Mouse (Mus musculus) natural killer cell, adult 2 months (primary cell): ENCODE results near the gene Castor2.

ENCODE experiments used
- DNase-seq, 2 experiments: peaks; one replicate each; pipeline ENCODE4 v3.0.0; 2022; ENCODE audit warnings: low spot score in 2 of 2

Castor2 gene

DNA sequence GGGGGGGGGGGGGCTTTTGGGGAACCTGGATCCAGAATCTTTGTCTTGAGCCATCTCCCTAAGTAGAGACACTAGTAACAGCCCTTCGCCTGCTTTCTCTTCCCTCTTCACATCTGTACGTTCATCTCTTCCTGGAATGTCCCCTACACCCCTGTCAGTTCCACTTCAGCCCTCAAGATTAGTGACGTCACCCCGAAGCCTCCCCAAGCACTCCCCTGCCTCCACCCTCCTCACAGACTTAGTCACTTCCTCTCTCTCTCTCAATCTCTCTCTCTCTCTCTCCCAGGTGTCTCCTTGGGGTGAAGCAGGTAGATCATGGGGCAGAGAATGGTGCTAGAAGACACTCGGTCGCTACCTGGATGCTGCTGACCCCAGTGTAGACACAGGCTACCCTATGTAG, 3.2 kb downstream of the Castor2 start:
- DNase-seq = peak in 1 of 2 experiments; percentile 27

DNA sequence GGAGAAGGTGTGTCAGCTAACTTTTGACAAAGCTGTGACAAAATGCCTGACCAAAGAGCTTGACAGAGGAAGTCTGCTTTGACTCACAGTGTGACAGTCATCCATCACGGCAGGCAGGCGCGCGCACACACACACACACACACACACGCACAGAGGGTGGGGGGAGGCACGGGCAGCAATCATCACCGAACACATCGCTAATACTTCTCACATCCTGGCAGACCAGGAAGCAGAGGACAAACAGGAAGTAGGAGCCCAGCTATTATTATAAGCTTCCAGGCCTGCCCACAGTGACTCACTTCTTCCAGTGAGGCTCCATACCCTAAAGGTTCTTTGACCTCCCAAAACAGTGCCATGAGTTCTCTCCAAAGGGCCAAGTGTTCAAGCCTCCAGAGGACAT, 6.3 kb downstream of the Castor2 start:
- DNase-seq = no peak

DNA sequence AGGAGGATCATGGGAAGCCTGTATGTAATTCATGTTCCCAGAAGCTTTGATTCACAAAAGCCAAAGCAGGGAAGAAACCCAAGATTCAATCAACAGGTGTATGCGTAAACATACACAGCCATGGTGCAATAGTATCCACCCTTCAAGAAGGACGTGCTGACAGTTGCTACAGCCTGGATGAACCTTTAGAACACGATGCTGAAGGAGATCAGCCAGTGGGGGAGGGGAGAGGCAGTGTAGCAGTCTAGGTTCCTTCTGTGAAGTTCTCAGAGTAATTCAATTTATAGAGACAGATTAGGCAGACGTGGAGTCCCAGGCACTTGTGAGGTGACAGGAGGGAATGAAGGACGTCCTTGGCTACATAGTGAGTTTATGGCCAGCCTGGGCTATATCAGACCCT, 15.5 kb downstream of the Castor2 start:
- DNase-seq = no peak

DNA sequence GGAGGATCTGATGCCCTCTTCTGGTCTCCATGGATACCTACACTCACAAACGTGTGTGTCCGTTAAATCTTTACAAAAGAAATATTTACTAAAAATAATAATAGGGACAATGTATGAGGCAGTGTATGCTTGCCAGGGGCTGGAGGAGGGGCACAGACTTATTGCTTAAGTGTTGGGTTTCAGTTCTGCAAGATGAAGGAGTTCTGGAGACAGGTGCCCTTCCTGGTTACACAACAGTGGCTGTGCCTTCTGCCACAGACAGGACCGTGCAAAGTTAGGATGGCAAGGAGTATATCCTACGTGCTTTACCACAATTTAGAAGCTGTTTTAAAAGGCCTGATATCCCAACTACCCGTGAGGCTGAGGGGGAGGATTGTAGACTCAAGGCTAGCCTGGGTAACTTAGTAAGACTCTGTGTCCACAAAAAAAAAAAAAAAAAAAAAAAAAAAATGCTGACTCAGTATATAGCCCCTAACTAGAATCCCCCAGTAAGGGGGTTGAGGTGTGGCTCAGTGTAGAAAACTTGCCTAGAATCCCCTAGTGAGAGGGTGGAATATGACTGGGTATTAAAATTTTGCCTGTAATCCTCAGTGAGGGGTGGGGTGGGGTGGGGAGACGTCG, 16.2 kb downstream of the Castor2 start:
- DNase-seq = no peak

DNA sequence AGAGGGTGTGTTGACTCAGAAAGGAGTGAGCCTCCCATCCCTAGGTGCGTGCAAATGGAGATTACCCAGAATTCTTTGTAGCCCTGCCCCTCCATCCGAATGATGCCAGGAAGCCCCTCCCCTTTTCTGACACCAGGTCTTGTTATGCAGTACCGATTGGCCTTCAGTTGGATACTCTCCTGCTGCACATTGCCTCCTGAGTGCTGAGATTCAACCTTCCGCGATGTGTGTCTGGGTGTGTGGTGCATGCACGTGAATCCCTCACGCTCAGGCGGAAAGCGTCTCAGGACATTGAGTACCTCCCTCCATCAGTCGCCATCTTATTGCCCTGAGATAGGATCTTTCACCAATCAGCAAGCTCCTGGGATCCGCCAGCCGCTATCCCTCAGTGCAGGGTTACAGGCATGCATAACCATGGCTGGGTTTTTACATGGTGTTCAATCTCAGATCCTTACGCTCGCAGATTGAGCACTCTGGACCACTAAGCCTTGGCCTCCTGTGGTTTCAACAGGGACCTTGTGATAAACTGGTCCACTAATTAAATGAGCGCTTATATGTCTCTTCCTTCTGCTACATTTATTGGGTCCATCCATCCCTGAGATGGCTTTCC, 19.4 kb downstream of the Castor2 start:
- no peak for DNase-seq

DNA sequence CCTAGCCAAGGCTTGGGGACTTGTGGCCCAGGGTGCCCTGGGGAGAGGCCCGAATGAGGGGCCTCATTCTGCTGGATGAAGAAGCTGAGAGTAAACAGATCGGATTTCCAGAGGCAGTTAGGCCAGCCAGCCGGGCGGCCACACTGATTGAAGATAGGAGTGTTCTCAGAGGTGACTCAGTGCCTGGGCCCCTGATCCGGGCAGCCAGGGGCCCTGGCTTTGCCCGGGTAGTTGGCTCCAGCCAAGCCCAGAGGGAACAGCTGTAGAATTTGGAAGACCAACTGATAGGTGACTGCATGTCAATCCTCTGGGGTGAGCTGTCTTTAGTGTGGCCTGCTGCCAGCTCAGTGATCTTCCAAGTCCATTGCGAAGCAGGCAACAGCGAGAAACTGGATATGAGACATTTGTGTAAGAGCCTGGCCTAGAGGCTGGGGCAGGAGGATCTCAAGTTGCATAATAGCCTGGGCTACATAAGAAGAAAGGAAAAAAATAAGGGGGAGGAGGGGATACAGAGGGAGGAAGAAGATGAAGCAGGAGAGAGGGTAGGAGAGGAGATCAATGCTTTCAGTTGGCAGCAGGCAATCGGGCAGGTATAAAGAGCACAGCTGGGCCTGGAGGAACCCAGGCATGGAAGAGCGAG, 20.1 kb downstream of the Castor2 start:
- no peak for DNase-seq

DNA sequence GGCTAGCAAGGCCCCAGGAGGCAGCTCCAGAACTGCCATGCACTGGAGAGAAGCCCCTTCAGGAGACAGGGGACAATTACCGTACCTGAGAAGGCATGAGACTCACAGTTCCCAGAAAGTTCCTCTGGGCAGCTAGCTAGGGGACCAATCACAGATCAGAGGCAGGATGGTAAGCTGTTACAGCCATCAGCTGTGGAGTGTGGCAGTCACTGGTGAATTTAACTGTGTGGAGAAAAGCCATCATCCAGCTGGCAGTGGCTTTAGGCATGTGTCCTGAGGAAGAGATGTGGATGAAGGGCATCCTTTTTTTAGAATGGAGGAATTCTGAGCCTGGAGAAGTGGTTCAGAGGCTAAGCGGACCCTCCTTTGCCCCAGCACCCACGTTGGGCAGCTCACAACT, 20.6 kb downstream of the Castor2 start:
- DNase-seq = no peak

DNA sequence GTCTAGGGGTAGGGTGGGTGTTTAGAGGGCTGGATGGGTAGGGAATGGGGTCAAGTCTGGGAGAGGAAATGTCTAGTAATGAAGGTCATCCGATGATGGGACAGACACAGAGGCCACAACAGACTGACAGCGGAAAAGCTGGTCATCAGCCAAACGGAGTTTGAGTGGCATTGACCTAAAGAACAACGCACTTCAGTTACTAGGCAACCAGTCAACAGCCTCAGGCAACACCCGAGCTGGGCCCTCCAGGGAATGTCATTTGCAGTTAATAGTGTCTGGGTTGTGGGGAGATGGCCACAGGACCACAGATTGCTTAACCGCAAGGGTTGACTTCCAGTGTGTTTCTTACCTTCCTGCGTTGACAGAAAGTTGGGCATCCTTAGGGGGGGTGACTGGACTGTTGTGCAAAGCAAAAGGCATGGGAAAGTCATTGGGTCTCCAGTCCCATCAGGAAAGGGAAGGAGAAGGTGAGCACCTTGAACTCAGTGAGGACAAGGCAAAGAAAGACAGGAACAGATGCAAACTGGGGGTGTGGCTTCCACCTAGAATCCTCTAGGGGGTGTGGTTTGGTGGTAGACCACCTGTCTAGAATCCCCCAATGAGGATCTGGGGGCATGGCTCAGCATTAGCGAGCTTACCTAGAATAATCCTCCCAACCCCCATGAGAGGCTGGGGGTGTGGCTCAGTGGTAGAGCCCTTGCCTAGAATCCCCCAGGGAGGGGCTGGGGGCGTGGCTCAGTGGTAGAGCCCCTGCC, 21.8 kb downstream of the Castor2 start:
- no peak for DNase-seq

DNA sequence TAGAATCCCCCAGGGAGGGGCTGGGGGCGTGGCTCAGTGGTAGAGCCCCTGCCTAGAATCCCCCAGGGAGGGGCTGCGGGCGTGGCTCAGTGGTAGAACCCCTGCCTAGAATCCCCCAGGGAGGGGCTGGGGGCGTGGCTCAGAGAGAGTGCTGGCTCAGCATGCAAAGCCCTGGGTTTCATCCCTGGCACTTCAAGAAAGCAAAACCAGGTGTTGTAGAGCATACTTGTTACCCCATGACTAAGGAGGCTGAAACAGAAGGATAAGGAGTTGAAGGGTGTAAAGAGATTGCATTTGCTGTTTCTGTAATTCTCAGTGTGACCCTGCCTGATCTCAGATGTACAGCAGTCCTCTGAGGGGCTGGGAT, 22.4 kb downstream of the Castor2 start:
- no peak for DNase-seq

DNA sequence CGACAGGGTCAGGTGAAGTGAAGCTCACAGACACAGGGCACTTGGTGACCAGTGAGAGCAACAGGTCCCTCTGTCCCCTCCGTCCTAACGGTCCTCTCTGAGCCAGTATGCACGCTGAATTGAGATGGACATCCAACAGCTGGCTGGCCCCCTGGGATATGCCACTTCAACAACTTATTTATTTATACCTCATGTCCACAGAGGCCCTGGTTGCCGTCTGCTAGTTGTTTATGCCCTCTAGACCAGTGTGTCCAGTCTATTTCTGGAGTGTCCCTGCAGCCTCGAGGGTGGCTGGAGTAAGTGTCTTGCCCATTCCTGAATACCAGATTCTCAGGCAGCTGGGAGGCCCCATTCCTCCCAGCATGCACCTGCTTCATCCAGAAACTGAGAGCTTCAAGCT, 24.3 kb downstream of the Castor2 start:
- DNase-seq = no peak

DNA sequence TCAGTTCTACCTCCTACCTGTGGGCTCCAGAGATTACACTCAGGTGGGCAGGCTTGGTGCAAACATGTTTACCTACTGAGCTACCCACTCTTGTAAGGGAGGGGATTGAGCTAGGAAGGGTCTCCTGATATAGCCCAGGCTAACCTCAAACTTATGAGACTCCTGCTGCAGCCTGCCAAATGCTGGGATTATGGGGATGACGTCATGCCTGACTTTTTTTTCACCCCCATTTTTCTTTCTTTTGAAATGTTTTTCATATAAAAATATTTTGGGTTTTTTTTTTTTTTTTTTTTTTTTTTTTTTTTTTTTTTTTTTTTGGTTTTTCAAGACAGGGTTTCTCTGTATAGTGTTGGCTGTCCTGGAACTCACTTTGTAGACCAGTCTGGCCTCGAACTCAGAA, 26.7 kb downstream of the Castor2 start:
- no peak for DNase-seq

DNA sequence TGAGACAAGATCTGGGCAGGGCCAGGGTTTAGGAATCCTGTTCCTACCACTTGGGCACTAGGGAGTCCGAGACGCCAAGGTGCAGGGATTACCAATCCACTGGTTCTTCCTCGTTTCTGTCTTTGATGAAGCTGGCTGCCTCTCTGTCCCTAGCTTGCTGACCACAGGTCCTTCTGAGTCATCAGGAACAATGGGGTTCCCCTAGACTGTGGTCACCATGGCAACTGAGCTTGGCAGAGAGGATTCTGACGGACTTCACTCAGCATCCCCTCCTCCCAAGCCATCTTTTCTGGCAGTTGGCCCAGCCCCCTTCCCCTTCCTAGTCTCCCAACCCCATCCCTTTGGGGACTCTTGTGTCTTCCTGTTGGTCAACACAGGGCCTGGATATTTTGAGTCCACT, 32.1 kb downstream of the Castor2 start:
- no peak for DNase-seq

DNA sequence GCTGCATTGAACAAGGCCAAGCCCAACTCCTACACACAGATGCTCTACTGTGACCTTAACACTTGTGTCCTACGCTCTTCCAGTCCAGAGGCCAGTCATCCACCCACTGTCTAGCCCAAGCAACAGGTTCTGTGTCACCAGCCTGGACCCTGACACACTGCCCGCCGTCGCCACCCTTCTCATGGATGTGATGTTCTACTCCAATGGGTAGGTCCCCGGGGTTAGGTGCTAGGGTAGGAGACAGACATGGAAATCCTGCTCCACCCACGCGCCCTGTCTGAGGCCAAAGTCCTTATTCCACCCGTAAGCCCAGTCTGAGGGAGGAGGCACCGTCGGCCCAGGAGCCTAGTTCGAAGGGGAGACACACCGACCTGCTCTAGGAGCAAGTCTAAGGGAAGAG, 36.5 kb downstream of the Castor2 start:
- DNase-seq = no peak

DNA sequence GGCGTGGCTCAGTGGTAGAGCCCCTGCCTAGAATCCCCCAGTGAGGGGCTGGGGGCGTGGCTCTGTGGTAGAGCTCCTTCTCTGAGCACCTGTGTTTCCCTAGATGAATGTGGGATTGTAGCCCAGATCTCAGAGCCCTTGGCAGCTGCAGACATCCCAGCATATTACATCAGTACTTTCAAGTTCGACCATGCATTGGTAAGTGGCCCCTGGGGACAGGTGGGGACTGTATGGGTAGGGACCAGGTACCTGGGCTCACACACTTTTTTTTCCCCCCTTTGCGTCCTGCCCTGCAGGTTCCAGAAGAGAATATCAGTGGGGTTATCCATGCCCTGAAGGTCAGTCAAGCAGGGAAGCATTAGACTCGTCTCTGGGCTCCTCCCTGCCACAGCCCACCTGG, 38.4 kb downstream of the Castor2 start:
- no peak for DNase-seq

DNA sequence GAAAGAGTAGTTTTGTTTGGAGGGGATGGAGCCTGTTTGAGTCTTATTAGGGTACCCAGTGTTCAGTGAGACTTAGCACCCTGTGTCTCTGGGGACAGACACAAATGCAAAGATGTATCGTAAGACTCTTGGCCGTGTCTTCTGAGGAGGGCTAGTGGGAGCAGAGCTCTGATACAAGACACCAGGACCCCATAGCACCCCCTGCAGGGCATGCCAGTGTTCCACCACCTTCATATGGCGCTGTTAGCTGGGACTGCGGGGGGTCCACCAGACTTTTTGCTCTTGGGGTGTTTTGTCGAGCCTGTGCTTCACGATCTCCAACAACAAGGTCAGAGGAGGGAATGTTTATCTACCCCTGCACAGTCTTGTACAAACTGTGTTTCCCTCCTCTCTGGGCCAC, 39.9 kb downstream of the Castor2 start:
- DNase-seq = no peak

DNA sequence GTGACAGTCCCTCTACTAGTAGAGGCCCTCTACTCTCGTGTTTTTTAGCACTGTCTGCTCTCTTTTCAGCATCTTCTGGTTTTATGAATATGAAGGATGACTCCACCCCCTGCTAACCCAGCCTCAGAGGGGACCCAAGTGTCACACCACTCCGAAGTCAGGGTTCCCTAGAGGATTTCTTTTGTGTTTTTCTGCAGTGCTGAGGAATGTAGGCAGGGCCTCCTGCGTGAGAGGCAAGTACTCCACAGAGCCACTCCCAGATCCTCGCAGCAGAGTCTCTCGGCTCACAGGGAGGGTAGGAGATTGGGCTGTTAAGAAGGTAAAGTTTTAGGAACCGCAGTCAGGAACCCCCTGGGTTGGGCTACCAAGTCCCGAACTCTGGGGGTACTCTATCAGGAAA, 41.7 kb downstream of the Castor2 start:
- no peak for DNase-seq

DNA sequence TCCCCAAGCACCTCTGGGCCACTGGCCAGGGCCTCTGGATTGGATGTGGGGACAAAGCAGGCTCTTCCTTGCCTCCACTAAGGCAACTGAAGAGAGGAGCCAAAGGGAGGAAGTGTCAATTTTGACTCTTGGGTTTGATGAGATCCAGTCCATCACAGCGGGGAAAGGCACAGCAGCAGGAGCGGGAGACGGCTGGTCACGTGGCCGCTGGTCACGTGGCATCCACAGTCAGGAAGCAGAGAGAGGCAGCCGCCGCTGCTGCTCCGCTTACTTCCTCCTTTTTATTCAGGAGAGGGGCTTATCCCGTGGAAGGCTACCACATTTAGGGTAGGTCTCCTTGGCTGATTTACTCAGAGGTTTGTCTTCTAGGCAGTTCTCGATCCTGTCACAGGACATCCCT, 42.9 kb downstream of the Castor2 start:
- DNase-seq = no peak

DNA sequence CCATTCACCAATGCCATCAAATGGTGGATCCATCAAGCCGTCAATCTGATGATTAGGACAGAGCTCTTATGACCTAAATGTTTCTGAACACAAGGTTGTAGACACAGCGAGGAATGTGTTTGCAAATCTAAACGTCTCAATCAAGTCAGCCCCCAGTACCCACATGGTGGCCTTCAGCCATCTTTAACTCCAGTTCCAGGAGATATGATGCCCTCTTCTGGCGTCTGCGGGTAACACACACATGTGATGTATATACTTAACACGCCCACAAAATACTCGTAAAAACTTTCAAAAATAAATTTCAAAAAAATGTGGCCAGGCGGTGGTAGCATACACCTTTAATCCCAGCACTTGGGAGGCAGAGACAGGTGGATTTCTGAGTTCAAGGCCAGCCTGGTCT, 45.5 kb downstream of the Castor2 start:
- DNase-seq = no peak

DNA sequence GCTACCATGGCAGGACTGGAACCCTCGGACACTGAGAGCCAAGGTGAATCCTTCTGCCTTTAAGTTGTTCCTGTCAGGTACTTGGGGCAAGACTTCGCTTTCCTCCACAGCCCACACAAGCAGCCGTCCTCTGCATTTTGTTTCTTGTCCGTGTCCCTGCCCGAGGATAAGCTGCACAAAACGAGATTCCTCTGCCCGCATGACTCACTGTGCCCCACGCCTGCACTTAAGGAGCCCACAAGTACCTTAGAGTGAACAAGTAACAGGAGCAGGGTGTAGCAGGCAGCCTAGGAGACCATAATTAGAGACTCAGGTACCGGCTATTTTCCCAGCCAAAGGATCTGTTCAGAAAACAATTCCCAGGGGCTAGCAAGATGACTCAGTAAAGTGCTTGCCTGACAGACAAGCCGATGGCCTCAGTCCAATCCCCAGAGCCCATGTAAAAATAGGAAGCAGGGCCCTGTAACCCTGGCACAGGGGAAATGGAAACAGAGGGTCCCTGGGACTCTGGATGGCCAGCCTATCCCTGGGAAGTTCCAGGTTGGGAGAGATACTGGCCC, 47.8 kb downstream of the Castor2 start:
- no peak for DNase-seq

DNA sequence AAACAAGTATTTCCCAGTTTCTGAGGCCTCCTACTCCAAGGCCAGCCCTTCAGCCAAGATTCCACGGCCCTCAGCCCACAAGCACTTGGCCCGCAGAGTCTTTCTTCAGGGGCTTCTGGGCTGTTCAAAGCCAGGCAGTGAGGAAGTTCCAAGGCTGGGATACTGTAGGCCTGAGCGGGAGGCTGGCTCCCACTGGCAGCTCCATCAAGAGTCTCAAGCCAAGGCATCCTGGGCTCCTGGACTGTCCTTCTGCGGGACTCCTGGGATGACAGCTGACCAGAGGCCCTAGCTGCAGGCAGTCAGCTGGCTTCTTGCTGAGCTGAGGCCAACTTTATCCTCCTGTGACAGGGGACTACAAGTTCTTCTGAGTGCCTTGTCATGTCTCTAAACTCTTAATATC, 48.6 kb downstream of the Castor2 start:
- DNase-seq = no peak

DNA sequence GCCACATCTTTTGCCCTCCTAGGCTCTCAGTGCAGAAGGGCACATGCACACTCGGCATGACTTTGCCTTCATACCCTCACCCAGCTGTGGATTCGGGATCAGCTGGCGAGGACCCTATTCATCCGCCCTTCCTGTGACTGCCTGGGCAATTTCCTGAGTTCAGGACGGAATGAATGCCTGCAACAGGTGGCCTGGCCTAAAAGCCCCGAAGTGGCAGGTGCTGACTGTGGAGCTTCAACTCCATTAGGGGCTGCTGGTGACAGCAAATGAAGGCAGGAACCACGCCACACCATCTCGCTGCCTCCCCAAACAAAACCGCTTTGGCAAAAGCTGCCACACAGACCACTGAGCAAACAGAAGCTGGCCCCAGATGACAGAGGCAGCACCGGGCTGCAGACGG, 52.4 kb downstream of the Castor2 start:
- no peak for DNase-seq

DNA sequence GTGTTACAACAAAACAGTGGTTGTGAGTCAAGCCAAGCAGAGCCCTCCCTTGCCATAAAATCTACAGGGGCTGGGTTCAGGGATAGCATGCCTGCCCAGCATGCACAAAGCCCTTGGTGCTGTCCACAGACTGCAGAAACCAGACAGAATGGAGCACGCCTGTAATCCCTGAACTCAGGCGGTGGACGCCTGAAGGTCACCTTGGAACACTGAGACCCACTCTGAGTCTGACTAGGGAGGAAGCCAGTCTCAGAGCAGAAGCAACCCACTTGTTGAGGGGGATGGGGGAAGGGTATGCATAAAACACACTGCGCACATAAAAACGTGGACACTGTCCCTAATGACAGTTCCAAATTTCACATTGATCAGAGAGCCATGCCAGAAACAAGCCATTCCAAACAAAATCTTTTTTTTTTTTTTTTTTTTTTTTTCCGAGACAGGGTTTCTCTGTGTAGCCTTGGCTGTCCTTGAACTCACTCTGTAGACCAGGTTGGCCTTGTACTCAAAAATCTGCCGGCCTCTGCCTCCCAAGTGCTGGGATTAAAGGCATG, 56.5 kb downstream of the Castor2 start:
- no peak for DNase-seq
